Mouse (Mus musculus) liver, embryonic 13.5 days (tissue): Measurements from ENCODE around the gene Bcl9. TPM values are rescaled to one million over a fixed set of nuclear protein-coding genes. Genes with fewer than 3 reads are reported as not detected.

ENCODE experiments used
- ATAC-seq: fragments of 200-750 bp; cut with Nextera tagmentation; 2 replicates; pipeline ENCODE4 v1.8.0; 2017; ENCODE audit warnings: low read depth, mild to moderate bottlenecking, moderate number of reproducible peaks, moderate library complexity
- DNase-seq: peaks from one replicate; pipeline ENCODE4 v3.0.0; 2022
- H3K27ac ChIP-seq: fragments of 300-500 bp; sonication (generic); 2 replicates; pipeline ENCODE4 v1.5.1; 2015; ENCODE audit warnings: moderate library complexity, mild to moderate bottlenecking, inconsistent platforms
- H3K27me3 ChIP-seq: fragments of 300-500 bp; sonication (generic); 2 replicates; pipeline ENCODE4 v1.6.1; 2015; ENCODE audit warnings: mild to moderate bottlenecking, inconsistent platforms
- H3K36me3 ChIP-seq: fragments of 300-500 bp; sonication (generic); 2 replicates; pipeline ENCODE4 v1.6.1; 2015; ENCODE audit warnings: mild to moderate bottlenecking, inconsistent platforms
- H3K4me1 ChIP-seq: fragments of 300-500 bp; sonication (generic); replicated peaks from 2 replicates; pipeline ENCODE4 v1.6.1; 2015; ENCODE audit warnings: inconsistent platforms
- H3K4me2 ChIP-seq: fragments of 300-500 bp; sonication (generic); 2 replicates; pipeline ENCODE4 v1.6.1; 2015; ENCODE audit warnings: inconsistent platforms, mild to moderate bottlenecking, moderate library complexity
- H3K4me3 ChIP-seq: fragments of 300-500 bp; sonication (generic); replicated peaks from 2 replicates; pipeline ENCODE4 v1.5.1; 2015; ENCODE audit warnings: mild to moderate bottlenecking, inconsistent platforms
- H3K9ac ChIP-seq: fragments of 300-500 bp; sonication (generic); 2 replicates; pipeline ENCODE4 v1.6.1; 2015; ENCODE audit warnings: mild to moderate bottlenecking, inconsistent platforms
- H3K9me3 ChIP-seq: fragments of 300-500 bp; sonication (generic); replicated peaks from 2 replicates; pipeline ENCODE4 v1.6.1; 2016; ENCODE audit warnings: inconsistent platforms
- WGBS: fragments of 180-500 bp; shearing (Covaris S2); methylation state at CpG from one replicate; pipeline ENCODE4 v1.1.7; 2015; ENCODE audit not compliant: insufficient replicate concordance; 5-methylcytosine and 5-hydroxymethylcytosine counted together
- polyA plus RNA-seq: library from polyadenylated mRNA; unstranded; fragments of >200 nt; fragmentation: Nextera tagmentation; extraction: Ambion mirVana; gene quantifications from 2 replicates; pipeline ENCODE4 v1.2.1, GENCODE M21; 2015

Gene Bcl9
- polyA plus RNA-seq, 1 experiment from 2014 or later: 4.4 TPM

- ATAC-seq (no peak), DNase-seq (no peak)
- Histone ChIP-seq H3K27me3 (0 out of 2 replicates have a peak, but pooled peaks cover 2% of the 10 kb centered on the region), H3K9me3 (no peaks in the 10 kb centered on the region), H3K4me3 (no peak overlapping the region), H3K9ac (no peak overlapping the region), H3K36me3 (no peaks in the 10 kb centered on the region), H3K4me2 (no peak overlapping the region), H3K27ac (no peak overlapping the region), H3K4me1 (peaks cover 4% of the 10 kb centered on the region; the same call in 1 of the 2 replicates)
- WGBS: 62% methylated on average over 9 of the region's 9 CpGs
Observed at GRCm38 (mm10) chr3:97294334-97294733, 3.4 kb downstream of the Bcl9 start.

DNA sequence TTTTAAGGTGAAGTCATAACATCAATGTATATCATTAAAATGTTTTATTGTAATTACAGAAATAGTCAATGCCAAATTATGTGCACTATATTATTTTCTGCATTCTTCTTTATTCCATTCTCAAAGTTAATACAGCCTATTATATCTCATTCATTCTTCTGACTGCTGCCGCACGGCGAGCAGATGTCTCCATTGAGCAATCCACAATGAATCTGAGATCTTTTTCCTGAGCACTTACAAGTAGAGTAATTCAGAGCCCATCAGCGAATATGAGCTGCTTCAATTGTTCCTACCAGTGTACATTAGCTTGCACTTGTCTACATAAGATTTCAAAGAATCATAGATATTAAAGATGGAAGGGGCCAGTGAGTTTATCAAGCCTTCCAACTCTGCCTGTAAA lies 12.8 kb downstream of the Bcl9 start:
- no peak overlapping the region for H3K9ac ChIP-seq
- 79% methylated on average over 4 of the region's 4 CpGs for WGBS
- ATAC-seq: no peak
- no peaks in the 10 kb centered on the region for H3K36me3 ChIP-seq
- no peaks in the 10 kb centered on the region for H3K9me3 ChIP-seq
- no peak overlapping the region for H3K4me2 ChIP-seq
- no peaks in the 10 kb centered on the region for H3K4me1 ChIP-seq
- H3K27ac ChIP-seq: no peak overlapping the region
- no peaks in the 10 kb centered on the region for H3K27me3 ChIP-seq
- no peak overlapping the region for H3K4me3 ChIP-seq
- no peak for DNase-seq

GRCm38 (mm10) chr3:97284056-97284455 lies 13.7 kb downstream of the Bcl9 start:
- no peak for ATAC-seq
- H3K4me3 ChIP-seq: no peak overlapping the region
- no peaks in the 10 kb centered on the region for H3K27me3 ChIP-seq
- no peak overlapping the region for H3K9ac ChIP-seq
- no peak for DNase-seq
- H3K4me1 ChIP-seq: no peaks in the 10 kb centered on the region
- H3K9me3 ChIP-seq: no peaks in the 10 kb centered on the region
- no peaks in the 10 kb centered on the region for H3K36me3 ChIP-seq
- 78% methylated on average over 9 of the region's 9 CpGs for WGBS
- no peak overlapping the region for H3K4me2 ChIP-seq
- no peak overlapping the region for H3K27ac ChIP-seq

GRCm38 (mm10) chr3:97281426-97281825 lies 16.3 kb downstream of the Bcl9 start:
- ATAC-seq: no peak

GRCm38 (mm10) chr3:97275708-97276107 lies 22.0 kb downstream of the Bcl9 start:
- Histone ChIP-seq H3K4me2 (no peak overlapping the region), H3K4me1 (no peaks in the 10 kb centered on the region; the same call in 1 of the 2 replicates)

More at GRCm38 (mm10) chr3:97281426-97281825, 16.3 kb downstream of the Bcl9 start:
- H3K4me2 ChIP-seq: no peak overlapping the region
- no peak overlapping the region for H3K4me3 ChIP-seq
- H3K9ac ChIP-seq: no peak overlapping the region
- 79% methylated on average over 7 of the region's 7 CpGs for WGBS
- DNase-seq: no peak
- no peaks in the 10 kb centered on the region for H3K36me3 ChIP-seq
- H3K27me3 ChIP-seq: no peaks in the 10 kb centered on the region
- H3K4me1 ChIP-seq: no peaks in the 10 kb centered on the region
- no peaks in the 10 kb centered on the region for H3K9me3 ChIP-seq
- H3K27ac ChIP-seq: no peak overlapping the region

GRCm38 (mm10) chr3:97274516-97275230 lies 23.0 kb downstream of the Bcl9 start:
- H3K9ac ChIP-seq: no peak overlapping the region
- WGBS: 68% methylated on average over 15 of the region's 15 CpGs
- no peaks in the 10 kb centered on the region for H3K36me3 ChIP-seq
- H3K4me1 ChIP-seq: no peaks in the 10 kb centered on the region; the same call in 1 of the 2 replicates
- no peak overlapping the region for H3K27ac ChIP-seq
- H3K4me3 ChIP-seq: no peak overlapping the region
- H3K9me3 ChIP-seq: no peaks in the 10 kb centered on the region
- H3K27me3 ChIP-seq: no peaks in the 10 kb centered on the region
- 0 out of 2 replicates have a peak, but pooled peaks have one; percentile 36 for ATAC-seq
- H3K4me2 ChIP-seq: peak overlapping the region; percentile 16; the same call in 1 of the 2 replicates
- no peak for DNase-seq

More at GRCm38 (mm10) chr3:97275708-97276107, 22.0 kb downstream of the Bcl9 start:
- ATAC-seq (no peak), DNase-seq (no peak)
- no peaks in the 10 kb centered on the region for H3K9me3 ChIP-seq
- WGBS: 69% methylated on average over 5 of the region's 5 CpGs
- no peak overlapping the region for H3K4me3 ChIP-seq
- no peaks in the 10 kb centered on the region for H3K36me3 ChIP-seq
- H3K27me3 ChIP-seq: no peaks in the 10 kb centered on the region
- no peak overlapping the region for H3K27ac ChIP-seq
- no peak overlapping the region for H3K9ac ChIP-seq

DNA sequence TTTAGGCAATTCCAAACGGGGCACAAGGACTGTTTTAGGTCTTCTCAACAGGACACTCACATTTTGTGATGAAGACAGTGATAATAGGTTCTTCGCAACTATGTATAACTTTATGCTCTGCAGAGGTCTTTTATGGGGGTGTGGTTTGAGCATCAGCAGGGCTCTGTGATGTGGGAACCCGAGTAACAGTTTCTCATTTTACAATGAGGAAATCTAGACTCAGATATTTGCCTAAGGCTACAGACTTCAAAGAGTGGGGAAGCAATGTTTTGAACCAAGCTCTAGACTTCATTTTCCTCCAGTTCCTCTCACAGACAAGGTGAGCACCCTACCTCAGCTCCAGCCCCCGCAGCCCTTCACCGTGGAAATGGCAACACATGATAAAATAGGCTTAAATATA lies 23.8 kb downstream of the Bcl9 start:
- ATAC-seq: no peak
- DNase-seq: no peak
- Histone ChIP-seq H3K9me3 (no peaks in the 10 kb centered on the region), H3K27ac (no peak overlapping the region), H3K36me3 (no peaks in the 10 kb centered on the region), H3K9ac (no peak overlapping the region), H3K27me3 (no peaks in the 10 kb centered on the region), H3K4me2 (no peak overlapping the region), H3K4me3 (no peak overlapping the region), H3K4me1 (no peaks in the 10 kb centered on the region; the same call in 1 of the 2 replicates)
- 68% methylated on average over 5 of the region's 5 CpGs for WGBS

DNA sequence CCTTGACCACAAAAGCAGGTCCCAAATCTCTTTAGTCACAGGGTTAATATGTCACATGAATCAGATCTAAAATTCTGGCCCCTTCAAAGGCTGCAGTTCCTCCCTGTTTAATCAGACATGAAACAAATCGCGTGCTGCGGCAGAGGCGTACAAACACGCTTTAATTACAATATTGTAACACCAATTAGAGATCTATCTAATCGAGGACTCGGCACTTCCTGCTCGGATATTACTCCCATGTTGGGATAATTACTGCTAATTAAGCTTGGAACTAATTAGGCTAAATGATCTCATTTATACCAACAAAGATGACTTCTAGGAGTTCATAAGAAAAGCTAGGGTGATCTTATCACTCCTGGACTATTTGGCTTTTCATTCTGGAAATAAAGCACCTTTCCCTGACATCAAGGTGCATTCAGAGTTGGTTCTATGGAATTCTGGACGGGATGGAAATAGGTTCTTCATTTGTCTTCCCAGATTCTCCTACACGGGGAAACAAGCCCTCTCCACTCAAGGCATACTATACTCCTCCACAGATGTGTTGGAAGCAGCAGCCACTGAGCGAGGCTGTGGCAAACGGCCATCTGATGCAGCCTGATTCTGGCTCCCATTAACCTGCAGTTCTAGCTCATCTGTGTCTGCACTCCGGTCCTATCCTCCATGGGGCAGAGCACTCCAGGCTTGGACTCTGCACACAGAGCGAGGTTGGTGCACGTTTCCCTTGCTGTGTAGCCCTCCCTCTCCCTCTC lies 31.9 kb downstream of the Bcl9 start:
- H3K9me3 ChIP-seq: no peaks in the 10 kb centered on the region
- H3K27ac ChIP-seq: no peak overlapping the region
- H3K4me1 ChIP-seq: no peaks in the 10 kb centered on the region
- no peaks in the 10 kb centered on the region for H3K36me3 ChIP-seq
- H3K27me3 ChIP-seq: no peaks in the 10 kb centered on the region
- 70% methylated on average over 15 of the region's 15 CpGs for WGBS
- no peak overlapping the region for H3K9ac ChIP-seq
- H3K4me3 ChIP-seq: no peak overlapping the region
- ATAC-seq (no peak), DNase-seq (no peak)
- no peak overlapping the region for H3K4me2 ChIP-seq

- 86% methylated on average over 1 of the region's 1 CpGs for WGBS
- no peak for DNase-seq
- H3K9ac ChIP-seq: no peak overlapping the region
- ATAC-seq: no peak
- H3K9me3 ChIP-seq: no peaks in the 10 kb centered on the region
- no peaks in the 10 kb centered on the region for H3K27me3 ChIP-seq
- no peaks in the 10 kb centered on the region for H3K4me1 ChIP-seq
- H3K4me2 ChIP-seq: no peak overlapping the region
- H3K36me3 ChIP-seq: no peaks in the 10 kb centered on the region
- no peak overlapping the region for H3K4me3 ChIP-seq
- H3K27ac ChIP-seq: no peak overlapping the region
Observed at GRCm38 (mm10) chr3:97262235-97262634, 35.5 kb downstream of the Bcl9 start.

GRCm38 (mm10) chr3:97255706-97256339 lies 41.9 kb downstream of the Bcl9 start:
- H3K27me3 ChIP-seq: no peaks in the 10 kb centered on the region
- H3K9ac ChIP-seq: no peak overlapping the region
- no peak overlapping the region for H3K4me3 ChIP-seq
- ATAC-seq (no peak), DNase-seq (no peak)
- H3K9me3 ChIP-seq: no peaks in the 10 kb centered on the region
- WGBS: 31% methylated on average over 9 of the region's 9 CpGs
- H3K27ac ChIP-seq: no peak overlapping the region
- no peaks in the 10 kb centered on the region for H3K36me3 ChIP-seq
- no peak overlapping the region for H3K4me2 ChIP-seq
- H3K4me1 ChIP-seq: peaks cover 6% of the 10 kb centered on the region; the same call in 1 of the 2 replicates

GRCm38 (mm10) chr3:97254861-97255465 lies 42.8 kb downstream of the Bcl9 start:
- Histone ChIP-seq H3K4me2 (no peak overlapping the region), H3K27me3 (no peaks in the 10 kb centered on the region), H3K4me3 (no peak overlapping the region), H3K9ac (no peak overlapping the region), H3K36me3 (no peaks in the 10 kb centered on the region), H3K4me1 (peaks cover 6% of the 10 kb centered on the region; the same call in 1 of the 2 replicates), H3K9me3 (no peaks in the 10 kb centered on the region), H3K27ac (no peak overlapping the region)
- WGBS: 12% methylated on average over 5 of the region's 5 CpGs
- ATAC-seq (no peak), DNase-seq (no peak)
